ENCODE assay signal across 12 mouse cellular contexts in the genomic region with DNA sequence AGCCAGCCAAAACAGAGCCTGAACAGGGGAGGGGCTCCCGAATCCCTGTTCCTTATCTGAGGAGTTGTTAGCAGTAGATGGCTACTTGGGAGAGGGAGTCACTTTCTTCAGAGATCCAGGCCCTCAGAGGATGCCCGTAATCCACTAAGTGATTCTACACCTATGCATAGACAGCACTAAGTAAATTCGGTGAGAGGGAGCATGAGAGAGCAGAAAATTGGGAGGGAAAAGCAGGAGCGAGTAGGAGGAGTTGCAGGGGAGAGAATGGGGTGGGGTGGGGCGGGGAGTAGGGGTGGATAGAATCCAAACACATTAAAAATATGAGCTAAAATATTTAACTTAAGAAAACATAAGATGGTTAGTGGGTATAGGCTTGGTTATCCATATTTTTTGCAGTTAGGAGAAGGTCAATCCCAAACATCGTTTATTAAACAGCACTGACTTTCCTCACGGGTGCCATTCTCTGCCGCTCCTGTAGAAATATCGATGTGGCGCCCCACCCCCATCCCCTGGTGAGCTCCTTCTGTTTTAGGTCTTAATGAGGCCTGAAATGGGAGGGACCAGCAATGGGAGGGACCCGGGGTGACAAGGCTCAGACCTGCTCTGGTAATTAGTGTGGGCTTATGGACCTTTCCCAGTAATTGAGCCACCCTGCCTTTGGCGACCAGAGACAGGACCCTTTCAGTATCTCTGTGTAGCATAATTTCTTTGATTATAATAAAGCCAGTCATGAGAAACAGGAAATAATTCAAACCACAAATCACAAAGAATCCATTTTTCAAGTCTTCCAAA.
DNase-seq lines count a peak whose midpoint lies in the region; ATAC-seq and TF ChIP-seq lines count a peak whose summit lies in the region.
"Had no signal": no experiment of that assay in that cellular context is flagged by ENCODE, and none has a peak within 500 bp of the region (broad histone marks: within the 10 kb centered on the region; RNA-seq: fewer than 3 reads in every experiment).

No protein-coding gene starts in this region.

- H3K4me1 ChIP-seq in embryonic facial prominence, embryonic 13.5 days: peaks cover 4% of the 10 kb centered on the region
- no peaks in the 10 kb centered on the region for H3K4me1 ChIP-seq in hindbrain, embryonic 11.5 days (replicated peaks; ENCODE audit: control insufficient read depth, insufficient read depth, low read length)
- H3K4me1 ChIP-seq in neural tube, embryonic 12.5 days: peaks cover 7% of the 10 kb centered on the region; the same call in 1 of the 2 replicates

- intact Hi-C loops in left cerebral cortex, postnatal 4 days (cut with DNase I): no loop called here
- intact Hi-C loops in left cerebral cortex, postnatal 36 days (cut with DNase I): no loop called here
- intact Hi-C loops in gastrocnemius, adult 2 months (cut with DNase I): no loop called here

- H3K27ac ChIP-seq in embryonic facial prominence, embryonic 13.5 days: no peak overlapping the region
- H3K27ac ChIP-seq in hindbrain, embryonic 11.5 days (ENCODE audit: low read depth, low read length): no peak overlapping the region
- H3K27ac ChIP-seq in neural tube, embryonic 12.5 days: no peak overlapping the region
- no peak overlapping the region for H3K27ac ChIP-seq in gastrocnemius, adult 2 months

- no peaks in the 10 kb centered on the region for H3K36me3 ChIP-seq in embryonic facial prominence, embryonic 13.5 days
- H3K36me3 ChIP-seq in hindbrain, embryonic 11.5 days (ENCODE audit: control insufficient read depth, insufficient read depth, low read length): no peaks in the 10 kb centered on the region
- H3K36me3 ChIP-seq in neural tube, embryonic 12.5 days: no peaks in the 10 kb centered on the region

- H3K4me2 ChIP-seq in embryonic facial prominence, embryonic 13.5 days: peak overlapping the region; percentile 11; the same call in 1 of the 2 replicates
- no peak overlapping the region for H3K4me2 ChIP-seq in hindbrain, embryonic 11.5 days (replicated peaks; ENCODE audit: low read depth, low read length)
- peak overlapping the region; percentile 34; the same call in 1 of the 2 replicates for H3K4me2 ChIP-seq in neural tube, embryonic 12.5 days (replicated peaks)

- ATAC-seq in embryonic facial prominence, embryonic 13.5 days (ENCODE audit: insufficient number of reproducible peaks, insufficient read depth, low FRiP score, low TSS enrichment, low read depth): no peak
- ATAC-seq in hindbrain, embryonic 11.5 days (ENCODE audit: low FRiP score): 0 out of 2 replicates have a peak, but pooled peaks have one; percentile 45
- 0 out of 2 replicates have a peak, but pooled peaks have one; percentile 44 for ATAC-seq in neural tube, embryonic 12.5 days (ENCODE audit: low FRiP score, low read depth)
- ATAC-seq: lung, postnatal 0 days had no signal

- peak; percentile 35 for DNase-seq in left cerebral cortex, postnatal 4 days
- no peak for DNase-seq in left cerebral cortex, postnatal 36 days (ENCODE audit: low spot score in 2 of 2)
- peak; percentile 43 for DNase-seq in hindbrain, embryonic 11.5 days (ENCODE audit: low spot score)
- DNase-seq in gastrocnemius, adult 2 months: no peak
- DNase-seq in cerebellum, postnatal 4 days (ENCODE audit: low spot score in 2 of 2): no peak
- DNase-seq in urinary bladder, postnatal 36 days (ENCODE audit: low spot score in 2 of 2): no peak
- DNase-seq: adrenal gland, adult 2 months; cerebellum, adult 18-20 months; layer of hippocampus, postnatal 36 days had no signal

- WGBS in embryonic facial prominence, embryonic 13.5 days: 54% methylated on average over 12 of the region's 12 CpGs
- 53% methylated on average over 12 of the region's 12 CpGs for WGBS in hindbrain, embryonic 11.5 days
- 37% methylated on average over 12 of the region's 12 CpGs for WGBS in neural tube, embryonic 12.5 days

- H3K27me3 ChIP-seq in embryonic facial prominence, embryonic 13.5 days: no peaks in the 10 kb centered on the region
- H3K27me3 ChIP-seq in hindbrain, embryonic 11.5 days (ENCODE audit: control insufficient read depth, insufficient read depth, low read length): no peaks in the 10 kb centered on the region
- no peaks in the 10 kb centered on the region for H3K27me3 ChIP-seq in neural tube, embryonic 12.5 days (replicated peaks)

- no peak overlapping the region for H3K9ac ChIP-seq in embryonic facial prominence, embryonic 13.5 days
- no peak overlapping the region for H3K9ac ChIP-seq in hindbrain, embryonic 11.5 days (ENCODE audit: low read depth, low read length)
- H3K9ac ChIP-seq in neural tube, embryonic 12.5 days: no peak overlapping the region

- H3K4me3 ChIP-seq in embryonic facial prominence, embryonic 13.5 days: no peak overlapping the region
- no peak overlapping the region for H3K4me3 ChIP-seq in hindbrain, embryonic 11.5 days (ENCODE audit: low read depth, low read length)
- H3K4me3 ChIP-seq in neural tube, embryonic 12.5 days: no peak overlapping the region
- no peak overlapping the region for H3K4me3 ChIP-seq in gastrocnemius, adult 2 months

- TF ChIP-seq CTCF in gastrocnemius, adult 2 months (IDR thresholded peaks at IDR 0.05): no peak

- H3K9me3 ChIP-seq in embryonic facial prominence, embryonic 13.5 days: no peaks in the 10 kb centered on the region
- H3K9me3 ChIP-seq in hindbrain, embryonic 11.5 days (ENCODE audit: control insufficient read depth, low read length): no peaks in the 10 kb centered on the region
- H3K9me3 ChIP-seq in neural tube, embryonic 12.5 days: no peaks in the 10 kb centered on the region

Comparison
In these comparisons a context has a peak if more than half of its experiments do, and no peak if none do; other contexts are left out.
1. DNase-seq: peak in left cerebral cortex, postnatal 4 days (single experiment) and hindbrain, embryonic 11.5 days (single experiment); none in left cerebral cortex, postnatal 36 days (0 of 2), gastrocnemius, adult 2 months (single experiment), cerebellum, postnatal 4 days (0 of 2) and urinary bladder, postnatal 36 days (0 of 2).